Mouse (Mus musculus) activated CD4-positive, CD25-positive, alpha-beta regulatory T cell, adult 4 months (primary cell): ENCODE results near the gene Ndufaf2. TPM values are rescaled to one million over a fixed set of nuclear protein-coding genes. Genes with fewer than 3 reads are reported as not detected.

Experiments
- ATAC-seq: one replicate; pipeline ENCODE4 v1.8.0; 2017
- polyA plus RNA-seq, 2 experiments: library from polyadenylated mRNA; unstranded; fragments of 100-300 nt; shearing (Covaris generic); gene quantifications; one replicate each; pipeline ENCODE4 v1.2.1; 2017

Ndufaf2 gene
- polyA plus RNA-seq, 2 experiments from 2014 or later, result 36.9 to 39.8 TPM

DNA sequence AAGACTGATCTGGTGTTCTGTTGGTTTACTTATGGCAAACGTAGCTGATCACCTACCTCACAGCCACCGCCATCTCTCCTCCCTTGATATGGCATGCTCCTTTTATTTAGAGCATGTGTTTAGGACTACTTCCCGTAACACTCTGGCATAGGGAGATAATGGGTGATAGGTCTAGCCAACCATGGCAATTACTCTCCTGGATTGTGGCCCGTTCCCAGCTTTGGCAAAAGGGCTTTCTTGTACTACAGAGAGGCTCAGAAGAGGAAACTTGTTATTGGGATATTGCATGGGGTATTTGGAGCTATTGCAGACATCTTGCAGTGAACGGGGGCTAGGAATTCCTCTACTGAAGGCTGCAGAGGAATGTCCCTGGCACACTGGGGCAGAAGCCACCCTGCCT lies 197.9 kb downstream of the Ndufaf2 start:
- ATAC-seq, result no peak

- no peak for ATAC-seq
These were observed 198.5 kb downstream of the Ndufaf2 start for GRCm38 (mm10) chr13:107959891-107960290.

DNA sequence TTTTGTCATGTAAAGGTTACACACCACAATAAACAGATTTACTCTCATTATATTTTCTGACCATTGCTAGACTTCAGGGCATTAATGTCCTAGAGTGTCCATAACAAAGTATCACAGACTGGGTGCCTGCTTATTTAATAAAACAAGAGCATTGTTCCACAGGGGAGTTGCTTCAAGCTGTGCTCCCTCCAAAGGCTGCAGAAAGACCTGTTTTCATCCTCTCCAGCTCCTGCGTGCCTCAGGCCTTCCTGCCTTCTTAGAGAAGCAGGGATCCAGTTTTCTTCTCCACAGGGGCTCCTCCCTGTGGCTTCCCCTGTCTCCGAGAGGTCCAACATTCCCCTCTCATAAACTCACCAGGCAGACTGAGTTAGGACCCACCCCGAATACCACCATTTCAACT lies 202.2 kb downstream of the Ndufaf2 start:
- no peak for ATAC-seq

GRCm38 (mm10) chr13:107955327-107956110 lies 202.9 kb downstream of the Ndufaf2 start:
- peak; percentile 37 for ATAC-seq

DNA sequence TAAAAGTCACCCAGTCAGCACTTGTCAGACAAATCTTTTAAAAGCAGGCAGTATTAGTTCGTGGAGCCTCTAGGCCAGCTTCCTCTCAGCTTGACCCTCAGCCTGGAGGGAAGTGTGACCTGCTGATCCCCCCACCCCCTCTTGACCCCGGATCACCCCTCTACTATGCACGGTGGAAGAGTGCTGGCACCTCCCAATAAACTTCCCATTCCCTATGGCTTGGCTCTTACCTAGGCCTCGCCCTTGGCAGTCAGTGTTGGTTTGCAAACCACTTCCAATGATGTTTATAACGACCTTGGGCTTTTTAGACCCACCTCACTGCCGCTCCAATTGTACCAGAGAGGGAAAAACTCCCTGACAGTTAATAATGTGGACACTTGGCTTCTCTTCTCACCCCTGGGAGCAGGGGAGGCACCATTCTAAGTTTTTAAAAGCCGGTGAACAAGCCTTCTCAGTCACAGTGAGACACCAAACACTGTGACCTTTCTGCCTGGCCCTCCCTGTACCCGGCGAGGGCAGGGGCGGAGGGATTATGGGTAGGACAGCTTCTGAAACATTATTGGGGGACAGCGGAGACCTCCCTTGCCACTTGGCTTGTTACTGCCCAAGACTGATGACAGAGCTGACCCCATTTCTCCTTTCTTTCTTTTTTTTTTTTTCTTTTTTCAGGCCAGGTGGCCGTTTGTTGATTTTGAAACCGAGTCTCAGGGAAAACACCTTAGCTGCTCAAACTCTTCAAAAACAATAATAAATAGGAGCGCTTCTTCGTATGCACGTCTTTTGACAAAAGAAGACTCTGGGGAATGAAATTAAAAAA lies 203.8 kb downstream of the Ndufaf2 start:
- peak; percentile 34 for ATAC-seq

GRCm38 (mm10) chr13:107954100-107954444 lies 204.4 kb downstream of the Ndufaf2 start:
- ATAC-seq, result no peak

Other genes with a start within 250 kb of the Ndufaf2 start
- gene Smim15, start 114.2 kb downstream of the Ndufaf2 start, polyA plus RNA-seq, result 100 to 1,000 TPM in 1 of 2 experiments, 10 to 100 TPM in 1; 94.4 to 104 TPM
- gene Ercc8, start 108 bp upstream of the Ndufaf2 start, polyA plus RNA-seq, result 10 to 100 TPM in 1 of 2 experiments, 1 to 10 TPM in 1; 8.3 to 10.7 TPM
- under 1 TPM in 1 of 2 experiments, not detected in 1; 0.15 TPM for gene Elovl7, start 55.8 kb upstream of the Ndufaf2 start, polyA plus RNA-seq
- 1 to 10 TPM in 1 of 2 experiments, under 1 TPM in 1; 0.57 to 3.1 TPM for gene Depdc1b, start 157.7 kb upstream of the Ndufaf2 start, polyA plus RNA-seq